Mouse (Mus musculus) testis, adult 2 months (tissue): ENCODE measurements around the gene Rmnd5b. TPM values are rescaled to one million over a fixed set of nuclear protein-coding genes. Genes with fewer than 3 reads are reported as not detected.

Experiments
- H3K27ac ChIP-seq: fragments of 200-500 bp; 2 replicates; pipeline ENCODE4 v1.5.1; 2012; ENCODE audit warnings: low read depth, low read length; ENCODE audit not compliant: control insufficient read depth, insufficient read depth
- H3K27me3 ChIP-seq: fragments of 200-500 bp; 2 replicates; pipeline ENCODE4 v1.6.1; 2012; ENCODE audit warnings: mild to moderate bottlenecking, low read length, moderate library complexity; ENCODE audit not compliant: control insufficient read depth, insufficient read depth
- H3K36me3 ChIP-seq: fragments of 200-500 bp; 2 replicates; pipeline ENCODE4 v1.6.1; 2012; ENCODE audit warnings: mild to moderate bottlenecking, low read length; ENCODE audit not compliant: control insufficient read depth, insufficient read depth
- H3K4me1 ChIP-seq: fragments of 200-500 bp; 2 replicates; pipeline ENCODE4 v1.6.1; 2012; ENCODE audit warnings: low read length; ENCODE audit not compliant: control insufficient read depth, insufficient read depth
- H3K4me3 ChIP-seq: fragments of 200-500 bp; 2 replicates; pipeline ENCODE4 v1.5.1; 2012; ENCODE audit warnings: low read depth, mild to moderate bottlenecking, low read length, moderate library complexity, mixed read lengths; ENCODE audit not compliant: control insufficient read depth
- CTCF ChIP-seq: fragments of 200-500 bp; IDR thresholded peaks from 2 replicates; pipeline ENCODE4 v1.5.1; 2012; ENCODE audit warnings: low read depth, mild to moderate bottlenecking, inconsistent platforms, low read length, moderate library complexity; ENCODE audit not compliant: control insufficient read depth, insufficient read depth, insufficient replicate concordance
- POLR2A ChIP-seq: fragments of 200-500 bp; IDR thresholded peaks from 2 replicates; pipeline ENCODE4 v1.6.1; 2012; ENCODE audit warnings: low read depth, mild to moderate bottlenecking, inconsistent platforms, low read length, moderate library complexity; ENCODE audit not compliant: control insufficient read depth
- polyA plus RNA-seq: library from polyadenylated mRNA; depleted of rRNA; stranded (reverse); fragments of >200 nt; gene quantifications from 2 replicates; pipeline ENCODE4 v1.2.3, GENCODE M21; 2012; rRNA removed

Rmnd5b gene
- polyA plus RNA-seq, 1 experiment, result 66.5 TPM

DNA sequence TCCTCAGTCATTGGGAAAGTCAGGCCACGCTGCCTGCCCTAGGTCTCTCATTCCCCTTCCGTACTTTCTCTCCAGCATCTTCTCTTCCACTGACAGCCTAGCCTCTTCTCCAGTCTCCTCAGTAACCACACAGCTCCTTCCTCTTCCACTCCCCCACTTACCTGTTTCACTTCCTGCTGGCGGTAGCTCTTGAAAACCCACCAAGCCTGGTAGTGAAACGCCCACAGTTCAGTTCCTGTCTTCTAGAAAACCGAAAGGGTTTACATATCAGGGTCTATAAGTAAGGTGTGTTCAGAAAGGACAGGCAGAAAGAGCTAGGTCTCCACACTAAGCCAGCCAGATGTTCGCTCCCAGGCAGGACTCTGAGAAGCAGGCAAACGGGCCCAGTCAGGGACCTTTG lies 58.1 kb downstream of the Rmnd5b start:
- TF ChIP-seq CTCF, result no peak
- no peak for TF ChIP-seq POLR2A

DNA sequence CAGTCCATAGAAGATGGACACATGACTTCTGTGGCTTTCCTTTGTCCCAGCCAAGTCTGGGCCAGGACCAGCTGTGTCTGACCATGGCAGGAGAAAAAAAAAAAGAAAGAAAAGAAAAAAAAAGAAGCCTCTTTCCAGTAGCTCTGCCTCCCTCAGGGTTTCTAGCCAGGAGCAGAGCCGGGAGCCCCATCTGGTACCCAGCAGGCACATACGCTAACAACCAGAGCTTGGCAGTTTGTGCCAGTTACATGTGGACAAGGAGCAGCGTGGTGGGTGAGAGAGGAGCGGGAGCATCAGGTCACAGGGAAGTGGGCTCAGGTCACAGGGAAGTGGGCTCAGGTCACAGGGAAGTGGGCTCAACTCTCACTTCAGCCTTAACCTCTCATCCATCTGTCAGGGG lies 59.2 kb downstream of the Rmnd5b start:
- H3K36me3 ChIP-seq, result no peaks in the 10 kb centered on the region
- H3K4me1 ChIP-seq, result no peaks in the 10 kb centered on the region
- no peak overlapping the region for H3K4me3 ChIP-seq
- H3K27me3 ChIP-seq, result no peaks in the 10 kb centered on the region
- TF ChIP-seq POLR2A, result no peak
- no peak for TF ChIP-seq CTCF
- H3K27ac ChIP-seq, result no peak overlapping the region

More for the DNA sequence above, 58.1 kb downstream of the Rmnd5b start:
- Histone ChIP-seq H3K4me3 (no peak overlapping the region), H3K27ac (no peak overlapping the region), H3K36me3 (no peaks in the 10 kb centered on the region), H3K27me3 (no peaks in the 10 kb centered on the region), H3K4me1 (no peaks in the 10 kb centered on the region)

Other genes with a start within 250 kb of the Rmnd5b start
- 7.3 TPM in 2 replicates for gene Phykpl, start 51.1 kb downstream of the Rmnd5b start, polyA plus RNA-seq
- gene Hnrnpab, start 29.0 kb downstream of the Rmnd5b start, polyA plus RNA-seq, result 85.0 and 97.4 TPM in 2 replicates
- 32.0 and 33.5 TPM in 2 replicates for gene Nhp2, start 16.2 kb downstream of the Rmnd5b start, polyA plus RNA-seq
- 16.3 and 19.0 TPM in 2 replicates for gene N4bp3, start 14.9 kb upstream of the Rmnd5b start, polyA plus RNA-seq
- 5.1 and 5.3 TPM in 2 replicates for gene D930048N14Rik, start 15.1 kb upstream of the Rmnd5b start, polyA plus RNA-seq
- 42.2 and 43.3 TPM in 2 replicates for gene 0610009B22Rik, start 53.0 kb upstream of the Rmnd5b start, polyA plus RNA-seq
- 19.7 and 22.1 TPM in 2 replicates for gene Sec24a, start 127.7 kb upstream of the Rmnd5b start, polyA plus RNA-seq
- 11.8 and 14.9 TPM in 2 replicates for gene Sar1b, start 127.8 kb upstream of the Rmnd5b start, polyA plus RNA-seq
- 2.9 and 3.4 TPM in 2 replicates for gene Jade2, start 221.8 kb upstream of the Rmnd5b start, polyA plus RNA-seq